13 mouse cellular contexts compared by ENCODE assay signal in the genomic region with DNA sequence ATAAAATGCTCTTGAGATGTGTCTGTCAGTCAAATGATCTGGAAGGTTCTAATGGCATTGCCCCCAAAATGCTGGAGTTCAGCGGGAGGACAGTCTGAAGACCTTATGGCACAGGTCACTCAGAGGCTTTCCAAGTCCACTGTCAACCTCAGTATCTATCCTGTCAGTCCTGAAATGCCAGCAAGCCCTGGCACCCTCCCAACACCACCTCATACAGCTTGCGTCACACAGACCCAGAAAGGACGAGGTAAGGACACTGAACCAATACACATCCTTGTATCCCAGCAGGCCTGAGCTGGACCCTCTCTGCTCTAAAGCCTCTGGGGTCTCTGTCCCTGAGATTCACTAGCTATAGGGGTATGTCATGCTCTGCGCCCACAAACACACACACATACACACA.
"Had no signal": no experiment of that assay in that cellular context is flagged by ENCODE, and none has a peak within 500 bp of the region (broad histone marks: within the 10 kb centered on the region; RNA-seq: fewer than 3 reads in every experiment).

No protein-coding gene starts in this region.

- H3K4me3 ChIP-seq: kidney, embryonic 15.5 days; left cerebral cortex, adult 2 months; limb, embryonic 15.5 days; liver, embryonic 13.5 days; midbrain, embryonic 13.5 days; myocyte; neural tube, embryonic 15.5 days had no signal

- ATAC-seq: midbrain, embryonic 13.5 days had no signal

- H3K36me3 ChIP-seq: kidney, embryonic 15.5 days; limb, embryonic 15.5 days; liver, embryonic 13.5 days; midbrain, embryonic 13.5 days; neural tube, embryonic 15.5 days had no signal

- H3K9ac ChIP-seq: kidney, embryonic 15.5 days; limb, embryonic 15.5 days; liver, embryonic 13.5 days; midbrain, embryonic 13.5 days; neural tube, embryonic 15.5 days had no signal

- DNase-seq: kidney, postnatal 14 days; liver, embryonic 13.5 days; lung, adult 18-20 months; right cerebral cortex, adult 18-20 months; right cerebral cortex, postnatal 25 days; thymus, adult 18-20 months; thymus, postnatal 14 days had no signal

- H3K27ac ChIP-seq: kidney, embryonic 15.5 days; left cerebral cortex, adult 2 months; limb, embryonic 15.5 days; liver, embryonic 13.5 days; midbrain, embryonic 13.5 days; neural tube, embryonic 15.5 days had no signal

- H3K27me3 ChIP-seq: neural tube, embryonic 15.5 days had no signal

- H3K4me2 ChIP-seq: kidney, embryonic 15.5 days; limb, embryonic 15.5 days; liver, embryonic 13.5 days; midbrain, embryonic 13.5 days; neural tube, embryonic 15.5 days had no signal

- H3K9me3 ChIP-seq: kidney, embryonic 15.5 days; limb, embryonic 15.5 days; liver, embryonic 13.5 days; midbrain, embryonic 13.5 days; neural tube, embryonic 15.5 days had no signal
